Mouse (Mus musculus): ENCODE measurements around the gene Wdr75. TPM values are rescaled to one million over a fixed set of nuclear protein-coding genes. Genes with fewer than 3 reads are reported as not detected.

Wdr75 gene
- polyA plus RNA-seq (2015; fragmentation: Nextera tagmentation; extraction: Ambion mirVana) = 22.0 and 25.9 TPM in 2 replicates

GRCm38 (mm10) chr1:45794969-45795908, at the start of gene Wdr75:
Wdr75 (plus strand) TSS chr1:45795166.
- Histone ChIP-seq H3K9me3 (replicated peaks; ENCODE audit: control insufficient read depth, low read length) (no peaks in the 10 kb centered on the region), H3K4me1 (ENCODE audit: control insufficient read depth, low read depth, low read length) (peaks cover 7% of the 10 kb centered on the region), H3K4me2 (ENCODE audit: low read depth, low read length) (peak within 1 kb of the TSS; percentile 88), H3K9ac (ENCODE audit: low read depth, low read length) (peak within 1 kb of the TSS; percentile 89), H3K4me3 (ENCODE audit: low read depth, low read length) (peak within 1 kb of the TSS; percentile 94), H3K27me3 (ENCODE audit: control insufficient read depth, insufficient read depth, low read depth, low read length) (no peaks in the 10 kb centered on the region), H3K36me3 (ENCODE audit: control insufficient read depth, insufficient read depth) (peaks cover 4% of the 10 kb centered on the region; the same call in 1 of the 2 replicates), H3K27ac (ENCODE audit: low read length) (peak within 1 kb of the TSS; percentile 72)
- under 1% methylated on average over 70 of the region's 70 CpGs for WGBS (ENCODE audit: insufficient replicate concordance)
- peak; percentile 99 for ATAC-seq (ENCODE audit: low read depth)

GRCm38 (mm10) chr1:45755902-45756301, 39.1 kb upstream of the Wdr75 start:
- no peaks in the 10 kb centered on the region for H3K9me3 ChIP-seq (replicated peaks; ENCODE audit: control insufficient read depth, low read length)
- 0 out of 2 replicates have a peak, but pooled peaks have one; percentile 24 for ATAC-seq (ENCODE audit: low read depth)
- no peak overlapping the region for H3K4me3 ChIP-seq (ENCODE audit: low read depth, low read length)
- H3K36me3 ChIP-seq (ENCODE audit: control insufficient read depth, insufficient read depth) = no peaks in the 10 kb centered on the region
- H3K27me3 ChIP-seq (ENCODE audit: control insufficient read depth, insufficient read depth, low read depth, low read length) = no peaks in the 10 kb centered on the region
- H3K9ac ChIP-seq (ENCODE audit: low read depth, low read length) = no peak overlapping the region
- peaks cover under 1% of the 10 kb centered on the region; the same call in 1 of the 2 replicates for H3K4me1 ChIP-seq (ENCODE audit: control insufficient read depth, low read depth, low read length)
- no peak overlapping the region for H3K27ac ChIP-seq (ENCODE audit: low read length)
- no peak overlapping the region for H3K4me2 ChIP-seq (ENCODE audit: low read depth, low read length)

GRCm38 (mm10) chr1:45756707-45757106, 38.3 kb upstream of the Wdr75 start:
- Histone ChIP-seq H3K27me3 (ENCODE audit: control insufficient read depth, insufficient read depth, low read depth, low read length) (no peaks in the 10 kb centered on the region), H3K4me1 (ENCODE audit: control insufficient read depth, low read depth, low read length) (peaks cover 7% of the 10 kb centered on the region; the same call in 1 of the 2 replicates), H3K9me3 (replicated peaks; ENCODE audit: control insufficient read depth, low read length) (no peaks in the 10 kb centered on the region), H3K36me3 (ENCODE audit: control insufficient read depth, insufficient read depth) (no peaks in the 10 kb centered on the region), H3K4me2 (ENCODE audit: low read depth, low read length) (no peak overlapping the region), H3K27ac (ENCODE audit: low read length) (no peak overlapping the region), H3K4me3 (ENCODE audit: low read depth, low read length) (no peak overlapping the region), H3K9ac (ENCODE audit: low read depth, low read length) (no peak overlapping the region)
- no peak for ATAC-seq (ENCODE audit: low read depth)

GRCm38 (mm10) chr1:45758011-45758410, 37.0 kb upstream of the Wdr75 start:
- WGBS (ENCODE audit: insufficient replicate concordance) = 56% methylated on average over 1 of the region's 1 CpGs
- Histone ChIP-seq H3K9ac (ENCODE audit: low read depth, low read length) (no peak overlapping the region), H3K4me2 (ENCODE audit: low read depth, low read length) (no peak overlapping the region), H3K27me3 (ENCODE audit: control insufficient read depth, insufficient read depth, low read depth, low read length) (no peaks in the 10 kb centered on the region), H3K4me3 (ENCODE audit: low read depth, low read length) (no peak overlapping the region), H3K36me3 (ENCODE audit: control insufficient read depth, insufficient read depth) (no peaks in the 10 kb centered on the region), H3K27ac (ENCODE audit: low read length) (no peak overlapping the region), H3K9me3 (replicated peaks; ENCODE audit: control insufficient read depth, low read length) (no peaks in the 10 kb centered on the region), H3K4me1 (ENCODE audit: control insufficient read depth, low read depth, low read length) (peaks cover 7% of the 10 kb centered on the region; the same call in 1 of the 2 replicates)
- no peak for ATAC-seq (ENCODE audit: low read depth)

- Histone ChIP-seq H3K27ac (ENCODE audit: low read length) (peak overlapping the region; percentile 50), H3K4me1 (ENCODE audit: control insufficient read depth, low read depth, low read length) (peaks cover 7% of the 10 kb centered on the region; the same call in 1 of the 2 replicates), H3K9me3 (replicated peaks; ENCODE audit: control insufficient read depth, low read length) (no peaks in the 10 kb centered on the region), H3K9ac (ENCODE audit: low read depth, low read length) (no peak overlapping the region), H3K4me2 (ENCODE audit: low read depth, low read length) (no peak overlapping the region), H3K4me3 (ENCODE audit: low read depth, low read length) (no peak overlapping the region), H3K36me3 (ENCODE audit: control insufficient read depth, insufficient read depth) (no peaks in the 10 kb centered on the region), H3K27me3 (ENCODE audit: control insufficient read depth, insufficient read depth, low read depth, low read length) (no peaks in the 10 kb centered on the region)
- no peak for ATAC-seq (ENCODE audit: low read depth)
- WGBS (ENCODE audit: insufficient replicate concordance) = 45% methylated on average over 4 of the region's 4 CpGs
These were observed 34.1 kb upstream of the Wdr75 start for GRCm38 (mm10) chr1:45760667-45761467.

GRCm38 (mm10) chr1:45761468-45761795, 33.5 kb upstream of the Wdr75 start:
- H3K27ac ChIP-seq (ENCODE audit: low read length) = peak overlapping the region; percentile 50
- H3K4me1 ChIP-seq (ENCODE audit: control insufficient read depth, low read depth, low read length) = peaks cover 7% of the 10 kb centered on the region; the same call in 1 of the 2 replicates
- ATAC-seq (ENCODE audit: low read depth) = peak; percentile 99
- 21% methylated on average over 1 of the region's 1 CpGs for WGBS (ENCODE audit: insufficient replicate concordance)
- peak overlapping the region; percentile 30 for H3K4me2 ChIP-seq (ENCODE audit: low read depth, low read length)
- H3K4me3 ChIP-seq (ENCODE audit: low read depth, low read length) = no peak overlapping the region
- H3K9me3 ChIP-seq (replicated peaks; ENCODE audit: control insufficient read depth, low read length) = no peaks in the 10 kb centered on the region
- H3K9ac ChIP-seq (ENCODE audit: low read depth, low read length) = no peak overlapping the region
- H3K27me3 ChIP-seq (ENCODE audit: control insufficient read depth, insufficient read depth, low read depth, low read length) = no peaks in the 10 kb centered on the region
- H3K36me3 ChIP-seq (ENCODE audit: control insufficient read depth, insufficient read depth) = no peaks in the 10 kb centered on the region

- ATAC-seq (ENCODE audit: low read depth) = no peak
- Histone ChIP-seq H3K27me3 (ENCODE audit: control insufficient read depth, insufficient read depth, low read depth, low read length) (no peaks in the 10 kb centered on the region), H3K36me3 (ENCODE audit: control insufficient read depth, insufficient read depth) (no peaks in the 10 kb centered on the region), H3K9ac (ENCODE audit: low read depth, low read length) (no peak overlapping the region), H3K4me2 (ENCODE audit: low read depth, low read length) (no peak overlapping the region), H3K4me1 (ENCODE audit: control insufficient read depth, low read depth, low read length) (peaks cover 7% of the 10 kb centered on the region; the same call in 1 of the 2 replicates), H3K4me3 (ENCODE audit: low read depth, low read length) (no peak overlapping the region), H3K9me3 (replicated peaks; ENCODE audit: control insufficient read depth, low read length) (no peaks in the 10 kb centered on the region), H3K27ac (ENCODE audit: low read length) (no peak overlapping the region)
- WGBS (ENCODE audit: insufficient replicate concordance) = 70% methylated on average over 4 of the region's 4 CpGs
These were observed 29.3 kb upstream of the Wdr75 start for GRCm38 (mm10) chr1:45765678-45766077.

- H3K36me3 ChIP-seq (ENCODE audit: control insufficient read depth, insufficient read depth) = no peaks in the 10 kb centered on the region
- no peaks in the 10 kb centered on the region for H3K9me3 ChIP-seq (replicated peaks; ENCODE audit: control insufficient read depth, low read length)
- peaks cover 4% of the 10 kb centered on the region; the same call in 1 of the 2 replicates for H3K4me1 ChIP-seq (ENCODE audit: control insufficient read depth, low read depth, low read length)
- H3K4me3 ChIP-seq (ENCODE audit: low read depth, low read length) = no peak overlapping the region
- 26% methylated on average over 8 of the region's 8 CpGs for WGBS (ENCODE audit: insufficient replicate concordance)
- H3K27me3 ChIP-seq (ENCODE audit: control insufficient read depth, insufficient read depth, low read depth, low read length) = no peaks in the 10 kb centered on the region
- no peak for ATAC-seq (ENCODE audit: low read depth)
- H3K4me2 ChIP-seq (ENCODE audit: low read depth, low read length) = no peak overlapping the region
- H3K27ac ChIP-seq (ENCODE audit: low read length) = no peak overlapping the region
- H3K9ac ChIP-seq (ENCODE audit: low read depth, low read length) = no peak overlapping the region
These were observed 28.8 kb upstream of the Wdr75 start for GRCm38 (mm10) chr1:45766123-45766522.
